Mouse (Mus musculus) urinary bladder, adult 2 months (tissue): ENCODE measurements at regions not wholly inside any gene's neighbourhood (a gene's known extent, or its start where the extent isn't known, plus 50 kb on each side); places are given as distances from the start of the nearest gene placed in this dataset.
"Not testable (repeated sequence)": the region's sequence is repeated elsewhere in the genome, so short reads cannot be mapped to it uniquely, and the experiment has no call there.

Source experiments
- DNase-seq: peaks from one replicate; pipeline ENCODE4 v3.0.0; 2022; ENCODE audit warnings: low spot score

- DNase-seq, result no peak
These were observed 55.2 kb downstream of the Gm12728 start for GRCm38 (mm10) chr4:105844675-105845466.

- not testable (repeated sequence) for DNase-seq
These were observed 56.6 kb downstream of the Gm12728 start for GRCm38 (mm10) chr4:105845998-105846989.

GRCm38 (mm10) chr4:105853086-105853485 is 63.4 kb downstream of the Gm12728 start:
- no peak for DNase-seq

- no peak for DNase-seq
These were observed 69.6 kb downstream of the Gm12728 start for GRCm38 (mm10) chr4:105859052-105859864.

GRCm38 (mm10) chr4:105860930-105861653 is 71.4 kb downstream of the Gm12728 start:
- no peak for DNase-seq

GRCm38 (mm10) chr4:105861654-105862037 is 72.0 kb downstream of the Gm12728 start:
- DNase-seq, result no peak

- no peak for DNase-seq
These were observed 80.8 kb downstream of the Gm12728 start for GRCm38 (mm10) chr4:105870512-105870911.

GRCm38 (mm10) chr4:105877246-105877645 is 87.6 kb downstream of the Gm12728 start:
- DNase-seq, result no peak

GRCm38 (mm10) chr4:105879891-105880290 is 90.2 kb downstream of the Gm12728 start:
- DNase-seq, result no peak

GRCm38 (mm10) chr4:105884791-105885190 is 95.1 kb downstream of the Gm12728 start:
- no peak for DNase-seq

- no peak for DNase-seq
These were observed 101.8 kb downstream of the Gm12728 start for GRCm38 (mm10) chr4:105891438-105891837.

- no peak for DNase-seq
These were observed 102.4 kb downstream of the Gm12728 start for GRCm38 (mm10) chr4:105892065-105892464.

GRCm38 (mm10) chr4:105895116-105895515 is 105.4 kb downstream of the Gm12728 start:
- no peak for DNase-seq

GRCm38 (mm10) chr4:105898054-105898847 is 108.6 kb downstream of the Gm12728 start:
- DNase-seq, result no peak

- no peak for DNase-seq
These were observed 115.2 kb downstream of the Gm12728 start for GRCm38 (mm10) chr4:105904896-105905295.

GRCm38 (mm10) chr4:105906411-105906810 is 116.7 kb downstream of the Gm12728 start:
- DNase-seq, result no peak

GRCm38 (mm10) chr4:105907611-105908010 is 117.9 kb downstream of the Gm12728 start:
- no peak for DNase-seq

GRCm38 (mm10) chr4:105908281-105908680 is 118.6 kb downstream of the Gm12728 start:
- DNase-seq, result no peak

- no peak for DNase-seq
These were observed 119.6 kb downstream of the Gm12728 start for GRCm38 (mm10) chr4:105909272-105909671.

- DNase-seq, result no peak
These were observed 121.0 kb downstream of the Gm12728 start for GRCm38 (mm10) chr4:105910666-105911065.
